Comparison of ENCODE assay signal across 9 mouse cellular contexts in the genomic region with DNA sequence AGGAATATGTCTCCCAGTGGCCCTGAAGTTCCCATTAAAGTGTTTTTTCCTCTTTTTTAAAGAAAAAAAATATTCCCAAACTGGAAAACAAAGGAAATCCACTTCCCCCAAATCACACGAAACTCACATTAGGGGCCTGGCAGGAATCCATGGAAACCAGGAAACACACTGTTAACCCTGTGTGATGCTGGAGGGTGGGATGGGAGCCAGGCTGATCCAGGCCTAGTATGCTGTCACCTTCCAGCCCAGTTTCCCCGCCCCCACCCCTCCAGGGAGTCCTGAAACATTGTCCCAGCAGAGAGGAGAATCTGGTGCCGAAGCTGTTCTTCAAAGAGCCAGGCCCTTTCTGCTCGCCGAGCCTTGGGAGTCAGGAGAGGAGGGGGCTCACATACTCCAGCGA. TPM values are rescaled to one million over a fixed set of nuclear protein-coding genes. Genes with fewer than 3 reads are reported as not detected.
DNase-seq lines count a peak whose midpoint lies in the region; ATAC-seq and TF ChIP-seq lines count a peak whose summit lies in the region.
"Had no signal": no experiment of that assay in that cellular context is flagged by ENCODE, and none has a peak within 500 bp of the region (broad histone marks: within the 10 kb centered on the region; RNA-seq: fewer than 3 reads in every experiment).

No protein-coding gene starts in this region.

- TF ChIP-seq POLR2A in lung, adult 2 months (IDR thresholded peaks at IDR 0.05; ENCODE audit: borderline replicate concordance, extremely low read depth, low read depth, low read length) = no peak

- H3K27ac ChIP-seq in lung, embryonic 14.5 days (ENCODE audit: low read depth) = peak overlapping the region; percentile 59; the same call in 1 of the 2 replicates
- H3K27ac ChIP-seq in limb, embryonic 15.5 days = peak overlapping the region; percentile 19; the same call in 1 of the 2 replicates
- H3K27ac ChIP-seq: hindbrain, embryonic 13.5 days had no signal

- intact Hi-C loops in heart, postnatal 14 days (cut with DNase I) = no loop called here

- no peaks in the 10 kb centered on the region for H3K36me3 ChIP-seq in lung, embryonic 14.5 days (ENCODE audit: insufficient read depth)
- no peaks in the 10 kb centered on the region for H3K36me3 ChIP-seq in limb, embryonic 15.5 days
- H3K36me3 ChIP-seq: hindbrain, embryonic 13.5 days had no signal

- H3K4me2 ChIP-seq in lung, embryonic 14.5 days = no peak overlapping the region
- H3K4me2 ChIP-seq in limb, embryonic 15.5 days = no peak overlapping the region
- H3K4me2 ChIP-seq: hindbrain, embryonic 13.5 days had no signal

- peak; percentile 44; the same call in 1 of the 2 replicates for ATAC-seq in lung, embryonic 14.5 days (ENCODE audit: insufficient read depth)
- no peak for ATAC-seq in limb, embryonic 15.5 days (ENCODE audit: insufficient number of reproducible peaks, low FRiP score, low TSS enrichment, low read depth)
- no peak for ATAC-seq in granulocyte monocyte progenitor cell, adult 5-6 weeks (replicated peaks; ENCODE audit: poor library complexity, severe bottlenecking)

- 28% methylated on average over 6 of the region's 6 CpGs for WGBS in lung, embryonic 14.5 days
- WGBS in lung, adult 2 months = 38% methylated on average over 6 of the region's 6 CpGs
- 26% methylated on average over 6 of the region's 6 CpGs for WGBS in limb, embryonic 15.5 days

- no peak overlapping the region for H3K4me3 ChIP-seq in lung, embryonic 14.5 days (ENCODE audit: low read depth, low read length)
- H3K4me3 ChIP-seq in lung, adult 2 months (replicated peaks; ENCODE audit: extremely low read depth, low read depth, low read length) = no peak overlapping the region
- H3K4me3 ChIP-seq in limb, embryonic 15.5 days = no peak overlapping the region
- H3K4me3 ChIP-seq: hindbrain, embryonic 13.5 days had no signal

- TF ChIP-seq CTCF in lung, embryonic 14.5 days (IDR thresholded peaks at IDR 0.05; ENCODE audit: low read depth) = no peak
- TF ChIP-seq CTCF in lung, adult 2 months (IDR thresholded peaks at IDR 0.05; ENCODE audit: insufficient read depth, low read length) = no peak

- H3K27me3 ChIP-seq in lung, embryonic 14.5 days (ENCODE audit: insufficient read depth, low read length) = no peaks in the 10 kb centered on the region
- H3K27me3 ChIP-seq in limb, embryonic 15.5 days = no peaks in the 10 kb centered on the region; the same call in 1 of the 2 replicates

- H3K9ac ChIP-seq in lung, embryonic 14.5 days = peak overlapping the region; percentile 0; the same call in 1 of the 2 replicates
- H3K9ac ChIP-seq in limb, embryonic 15.5 days = no peak overlapping the region
- H3K9ac ChIP-seq: hindbrain, embryonic 13.5 days had no signal

- no peaks in the 10 kb centered on the region for H3K9me3 ChIP-seq in lung, embryonic 14.5 days (ENCODE audit: low read depth, low read length)
- no peaks in the 10 kb centered on the region for H3K9me3 ChIP-seq in limb, embryonic 15.5 days
- H3K9me3 ChIP-seq: hindbrain, embryonic 13.5 days had no signal

- DNase-seq in adrenal gland, postnatal 25 days = peak; percentile 18
- no peak for DNase-seq in adrenal gland, adult 8-10 months
- peak; percentile 73 for DNase-seq in lung, embryonic 14.5 days
- no peak for DNase-seq in lung, adult 2 months
- DNase-seq in heart, postnatal 14 days = peak; percentile 62
- no peak for DNase-seq in embryo, embryonic 10.5 days (ENCODE audit: low spot score)

- peaks cover 18% of the 10 kb centered on the region for H3K4me1 ChIP-seq in lung, embryonic 14.5 days (ENCODE audit: insufficient read depth)
- H3K4me1 ChIP-seq in lung, adult 2 months (ENCODE audit: control insufficient read depth, insufficient read depth, low read length) = peaks cover 28% of the 10 kb centered on the region
- H3K4me1 ChIP-seq in limb, embryonic 15.5 days = peaks cover 46% of the 10 kb centered on the region

RNA-seq across cellular contexts. Expression of a gene that starts 32.2 kb away (rescaled TPM):
- total RNA-seq in adrenal gland, postnatal 25 days (2021) = 4.6 and 5.3 TPM in 2 replicates
- 10 to 100 TPM in 2 of 4 experiments, 1 to 10 TPM in 2; 5.3 to 14.4 (median 9.8) TPM for total RNA-seq in adrenal gland, adult 8-10 months (2022)
- 6.9 and 8.3 TPM in 2 replicates for polyA plus RNA-seq in lung, embryonic 14.5 days (2014; fragmentation: Nextera tagmentation; extraction: Ambion mirVana)
- 68.7 and 72.5 TPM in 2 replicates for polyA plus RNA-seq in lung, adult 2 months (2012; rRNA removed)
- total RNA-seq in heart, postnatal 14 days (2021) = 10 to 100 TPM; 48.1 to 53.1 TPM
- polyA plus RNA-seq in limb, embryonic 15.5 days (2015; fragmentation: Nextera tagmentation; extraction: Ambion mirVana) = 7.2 and 9.9 TPM in 2 replicates
- total RNA-seq in granulocyte monocyte progenitor cell, adult 5-6 weeks (2014; fragmentation: Nextera tagmentation) = 6.3 and 8.3 TPM in 2 replicates
- 2.8 and 3.1 TPM in 2 replicates for total RNA-seq in granulocyte monocyte progenitor cell, adult 5-6 weeks (2017)

Comparison
In these comparisons a context has a peak if more than half of its experiments do, and no peak if none do; other contexts are left out.
1. DNase-seq: peak in adrenal gland, postnatal 25 days (single experiment), lung, embryonic 14.5 days (single experiment) and heart, postnatal 14 days (2 of 2); none in adrenal gland, adult 8-10 months (single experiment), lung, adult 2 months (single experiment) and embryo, embryonic 10.5 days (single experiment).